Mouse (Mus musculus) layer of hippocampus, adult 8-10 months (tissue): Measurements from ENCODE around the gene Myo1h. TPM values are rescaled to one million over a fixed set of nuclear protein-coding genes. Genes with fewer than 3 reads are reported as not detected.

Source experiments
- DNase-seq, 2 experiments: peaks; one replicate each; pipeline ENCODE4 v3.0.0; 2022; ENCODE audit warnings: low spot score in 2 of 2
- total RNA-seq, 4 experiments: library from RNA; stranded (reverse); gene quantifications; 2 replicates each; pipeline ENCODE4 v1.2.4; 2022

Myo1h gene
- total RNA-seq, 4 experiments from 2014 or later: 2.3 to 5.7 (median 4.3) TPM

DNA sequence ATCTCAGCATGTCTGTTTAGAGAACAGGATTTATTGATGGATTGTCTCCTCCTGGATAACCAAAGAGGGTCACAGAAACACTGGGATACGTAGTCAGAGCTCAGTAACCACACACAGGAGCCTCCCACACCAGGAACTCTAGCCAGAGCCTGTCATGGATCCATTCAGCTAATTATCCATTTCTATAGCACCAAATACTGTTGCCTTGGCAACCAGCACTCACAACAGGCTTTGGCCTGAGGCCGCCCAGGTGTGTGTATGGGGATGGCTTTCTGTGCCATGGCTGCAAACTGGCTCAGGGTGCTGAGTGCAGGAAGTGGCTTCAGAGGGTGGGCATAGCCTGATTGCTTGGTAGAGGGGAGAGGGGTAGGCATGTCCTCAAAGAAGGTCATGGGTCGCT lies 1.0 kb downstream of the Myo1h start:
- DNase-seq: no peak

- no peak for DNase-seq
Measured at GRCm38 (mm10) chr5:114296693-114297631, 8.0 kb downstream of the Myo1h start.

DNA sequence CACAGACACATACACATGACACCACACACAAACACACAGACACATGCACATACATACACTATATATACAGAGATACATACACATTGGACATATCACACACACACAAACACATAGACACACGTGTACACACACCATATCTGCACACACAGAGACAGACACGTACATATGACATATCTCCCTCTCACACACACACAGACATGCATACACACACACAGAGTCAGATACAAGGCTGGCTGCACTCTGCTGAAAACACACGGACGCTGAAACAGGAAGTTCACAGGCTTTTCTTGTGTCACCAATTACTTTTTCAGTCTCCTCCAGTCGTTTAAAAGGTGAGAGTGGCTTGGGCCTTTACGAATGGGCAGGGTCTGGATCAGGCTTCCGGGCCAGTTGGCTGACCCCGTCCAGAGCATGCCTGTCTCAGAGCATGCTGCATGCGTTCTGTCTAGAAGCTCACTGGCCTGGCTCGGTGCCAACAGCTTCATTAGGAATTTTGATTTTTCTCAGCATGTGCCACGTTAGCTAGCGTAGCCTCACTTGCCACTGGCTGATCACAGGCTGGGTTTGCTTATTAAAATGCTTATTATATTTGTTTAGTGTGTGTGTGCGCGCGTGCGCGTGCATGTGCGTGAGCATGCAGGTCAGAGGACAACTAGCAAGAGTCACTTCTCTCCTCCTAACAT lies 9.4 kb downstream of the Myo1h start:
- no peak for DNase-seq

DNA sequence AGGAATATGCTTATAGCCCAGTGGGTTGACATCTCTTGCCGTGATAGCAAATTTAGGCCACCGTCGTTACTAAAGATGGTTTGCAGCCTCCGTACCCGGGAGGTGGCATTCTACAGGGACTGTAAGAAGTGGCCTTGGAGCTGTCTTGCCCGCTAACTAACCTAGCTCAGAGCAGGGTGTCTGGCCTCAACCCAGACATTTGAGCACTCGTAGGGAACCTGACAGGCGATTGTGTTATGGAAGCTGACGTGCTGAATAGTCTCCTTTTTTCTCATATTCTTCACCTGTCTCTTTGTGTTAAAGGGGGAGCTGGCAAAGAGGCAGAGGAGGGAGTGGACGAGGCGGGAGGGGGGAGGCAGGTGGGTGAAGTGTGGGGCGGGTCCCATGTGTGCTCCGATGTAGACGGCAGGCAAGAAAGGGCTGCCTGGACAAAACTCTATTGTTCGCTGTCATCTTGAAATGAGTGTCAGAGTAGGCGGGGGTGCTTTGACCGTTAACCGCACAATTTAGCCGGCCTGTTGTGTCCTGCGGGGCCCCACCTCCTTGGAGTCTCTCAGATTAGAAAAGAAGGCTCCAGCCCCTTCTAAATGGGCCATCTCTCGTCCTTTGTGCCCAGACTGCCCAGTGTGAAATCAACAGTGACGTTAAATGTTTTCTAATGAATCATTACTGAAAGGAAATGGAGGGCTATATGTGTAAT lies 10.3 kb downstream of the Myo1h start:
- DNase-seq: no peak

GRCm38 (mm10) chr5:114299883-114300610 lies 11.1 kb downstream of the Myo1h start:
- DNase-seq: no peak

DNA sequence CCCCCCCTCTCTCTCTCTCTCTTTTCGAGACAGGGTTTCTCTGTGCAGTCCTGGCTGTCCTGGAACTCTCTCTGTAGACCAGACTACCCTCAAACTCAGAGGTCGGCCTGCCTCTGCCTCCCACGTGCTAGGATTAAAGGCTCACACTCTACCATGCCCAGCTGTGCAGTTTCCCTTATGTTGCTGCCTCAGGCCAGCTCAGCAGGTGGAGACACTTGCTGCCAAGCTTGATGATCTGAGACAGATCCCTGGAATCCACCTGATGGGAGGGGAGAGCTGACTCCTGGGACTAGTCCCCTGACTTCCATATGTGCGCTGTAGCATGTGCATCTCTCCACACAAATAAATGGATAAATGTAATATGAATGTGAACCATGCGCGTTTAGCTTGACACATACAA lies 14.2 kb downstream of the Myo1h start:
- DNase-seq: no peak

DNA sequence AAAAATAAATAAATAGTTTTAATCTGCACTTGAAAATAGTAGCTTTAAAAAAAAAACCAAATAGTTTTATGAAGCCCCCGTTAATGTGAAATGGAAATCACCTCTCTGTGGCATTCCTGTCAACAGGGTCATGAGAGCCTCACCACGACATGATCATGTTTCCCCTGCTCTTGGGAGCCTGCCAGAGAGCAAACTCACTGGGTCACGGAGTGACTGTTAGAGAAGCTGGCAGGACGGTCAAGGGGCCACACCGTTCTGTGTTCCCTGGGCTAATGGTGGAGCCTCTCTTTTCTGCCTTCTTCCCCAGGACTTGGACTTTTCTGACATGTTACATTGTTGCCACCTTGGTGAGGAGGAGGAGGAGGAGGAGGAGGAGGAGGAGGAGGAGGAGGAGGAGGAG lies 17.5 kb downstream of the Myo1h start:
- DNase-seq: no peak

- no peak for DNase-seq
Measured at GRCm38 (mm10) chr5:114308765-114309679, 20.1 kb downstream of the Myo1h start.

DNA sequence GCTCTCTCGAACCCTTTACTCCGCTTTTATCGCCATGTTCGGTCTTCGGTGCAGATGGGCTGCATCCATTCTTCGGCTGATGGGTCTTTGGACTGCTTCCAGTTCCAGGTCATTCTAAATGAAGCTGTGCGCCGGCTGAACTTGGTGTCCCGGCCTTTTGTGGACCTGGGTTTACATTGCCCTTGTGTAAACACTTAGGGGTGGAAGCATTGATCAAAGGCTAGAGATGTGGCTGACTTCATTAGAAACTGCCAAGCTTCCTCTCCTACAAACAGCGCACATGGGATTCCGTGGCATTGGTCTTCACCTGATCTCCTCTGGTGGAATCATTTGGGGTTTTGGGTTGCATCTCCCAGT lies 20.7 kb downstream of the Myo1h start:
- no peak for DNase-seq

- DNase-seq: no peak
Measured at GRCm38 (mm10) chr5:114323105-114323790, 34.3 kb downstream of the Myo1h start.

DNA sequence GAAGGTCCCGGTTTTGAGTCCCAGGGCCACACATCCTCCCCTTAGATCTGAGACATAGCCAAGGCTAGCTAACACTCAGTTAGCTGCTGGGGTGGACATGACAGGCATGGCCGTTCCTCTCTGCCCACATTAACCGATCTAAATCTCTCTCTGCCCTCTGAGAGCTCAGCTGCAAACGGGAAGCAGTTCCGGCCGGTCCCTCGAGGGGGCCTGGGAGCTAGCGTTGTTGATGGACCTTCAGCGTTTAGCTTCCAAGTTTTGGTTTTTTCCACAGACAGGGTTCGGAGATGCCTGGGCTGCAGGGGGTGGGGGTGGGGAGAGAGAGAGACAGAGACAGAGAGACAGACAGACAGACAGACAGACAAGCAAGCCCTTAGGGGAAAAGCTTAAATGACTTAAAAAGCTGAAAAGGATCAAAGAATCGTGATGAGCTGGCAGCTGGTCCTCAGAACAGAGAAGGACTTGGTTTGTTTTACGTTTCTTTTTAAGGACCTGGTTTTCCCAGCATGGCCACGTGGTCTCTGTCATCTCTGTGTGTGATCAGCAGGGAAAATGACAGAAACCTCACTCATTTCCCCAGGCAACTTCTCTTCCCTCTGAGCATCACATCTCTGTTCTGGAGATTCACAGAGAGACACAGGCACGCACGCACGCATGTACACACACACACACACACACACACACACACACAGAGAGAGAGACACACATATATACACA lies 35.0 kb downstream of the Myo1h start:
- no peak for DNase-seq

GRCm38 (mm10) chr5:114342996-114343395 lies 54.0 kb downstream of the Myo1h start:
- DNase-seq: no peak

DNA sequence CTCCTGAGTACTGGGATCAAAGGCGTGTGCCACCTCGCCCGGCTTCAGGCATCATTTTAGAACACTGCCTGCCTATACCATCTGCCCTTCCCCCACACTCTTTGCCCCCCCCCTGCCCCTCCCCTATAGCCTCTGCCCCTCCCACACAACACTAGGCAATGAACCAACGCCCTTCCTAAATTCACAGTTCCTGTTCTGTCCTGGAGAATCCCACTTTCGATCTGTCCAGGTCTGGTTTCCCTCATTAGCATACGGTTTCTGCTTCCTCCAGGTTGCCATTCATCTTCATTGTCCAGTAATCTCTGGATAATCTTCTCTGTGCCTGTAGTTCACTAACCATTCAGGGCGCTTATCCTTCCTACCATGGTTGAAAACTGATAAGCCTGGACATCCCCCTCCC lies 54.6 kb downstream of the Myo1h start:
- DNase-seq: no peak

DNA sequence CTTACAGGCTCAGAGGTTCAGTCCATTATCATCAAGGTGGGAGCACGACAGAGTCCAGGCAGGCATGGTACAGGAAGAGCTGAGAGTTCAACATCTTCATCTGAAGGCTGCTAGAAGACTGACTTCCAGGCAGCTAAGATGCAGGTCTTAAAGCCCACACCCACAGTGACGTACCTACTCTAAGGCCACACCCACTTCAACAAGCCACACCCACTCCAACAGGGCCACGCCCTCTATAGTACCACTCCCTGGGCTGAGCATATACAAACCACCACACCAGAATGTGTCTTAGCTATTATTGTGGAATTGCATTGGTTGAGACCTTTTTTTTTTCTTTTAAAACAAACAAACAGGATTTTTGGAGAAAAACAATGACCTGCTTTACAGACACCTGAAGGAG lies 56.6 kb downstream of the Myo1h start:
- no peak for DNase-seq

DNA sequence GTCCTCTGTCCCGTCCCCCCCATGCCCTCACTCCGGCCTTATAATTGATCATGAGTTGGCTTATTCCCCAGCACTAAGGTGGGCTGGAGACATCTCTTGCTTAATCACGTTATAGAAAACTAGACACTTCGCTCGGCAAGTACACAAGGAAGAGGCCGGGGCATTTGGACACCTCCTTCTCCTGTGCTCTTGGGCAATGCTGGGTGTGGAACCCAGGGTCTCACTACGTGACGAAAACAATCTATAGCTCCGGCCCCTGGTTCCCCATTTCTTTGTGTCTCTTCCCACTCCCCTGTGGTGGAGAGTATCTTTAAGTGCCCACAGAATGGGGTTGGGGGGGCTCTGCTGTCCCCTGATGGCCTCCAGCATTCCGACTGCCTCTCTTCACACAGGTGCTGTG lies 58.0 kb downstream of the Myo1h start:
- DNase-seq: no peak

- DNase-seq: no peak
Measured at GRCm38 (mm10) chr5:114351490-114351889, 62.5 kb downstream of the Myo1h start.

- peak; percentile 50 to 75 for DNase-seq
Measured at GRCm38 (mm10) chr5:114356250-114356935, 67.4 kb downstream of the Myo1h start.

DNA sequence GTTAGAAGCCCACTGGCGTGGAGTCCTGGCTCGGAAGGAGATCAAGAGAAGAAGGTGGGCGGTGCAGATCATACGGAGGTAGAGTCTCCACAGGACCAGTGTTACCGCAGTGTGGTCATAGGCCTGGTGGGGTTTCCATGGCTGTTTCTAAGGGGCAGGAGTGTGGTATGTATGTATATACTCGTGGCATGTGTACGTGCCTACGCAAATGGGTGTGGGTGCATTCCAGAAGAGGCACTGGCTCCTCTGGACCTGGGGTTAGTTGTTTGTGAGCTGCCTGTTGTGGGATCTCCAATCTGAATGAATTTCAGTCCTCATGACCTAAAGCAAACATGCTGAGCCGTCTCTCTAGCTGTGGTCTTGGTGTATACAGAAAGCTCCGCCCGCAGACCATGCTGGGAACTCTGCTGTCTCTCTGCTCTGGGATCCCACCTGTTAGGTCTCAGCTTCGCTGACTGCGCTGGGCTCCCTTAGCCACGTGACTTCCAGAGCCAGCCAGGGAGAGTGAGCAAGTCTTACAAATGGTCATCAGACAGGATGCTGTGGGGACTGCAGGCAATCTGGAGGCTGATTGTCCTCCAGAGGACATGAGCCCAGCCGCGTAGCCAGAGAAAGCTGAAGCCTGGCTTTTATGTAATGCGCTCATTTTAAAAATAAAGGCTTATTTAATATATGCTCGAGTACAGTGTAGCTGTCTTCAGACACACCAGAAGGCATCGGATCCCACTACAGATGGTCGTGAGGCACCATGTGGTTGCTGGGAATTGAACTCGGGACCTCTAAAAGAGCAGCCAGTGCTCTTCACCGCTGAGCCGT lies 68.2 kb downstream of the Myo1h start:
- peak; percentile 56 to 71 for DNase-seq
